Mouse (Mus musculus): Measurements from ENCODE around the gene Slc22a4. TPM values are rescaled to one million over a fixed set of nuclear protein-coding genes. Genes with fewer than 3 reads are reported as not detected.
"Not testable (repeated sequence)": the region's sequence is repeated elsewhere in the genome, so short reads cannot be mapped to it uniquely, and the experiment has no call there.

Gene Slc22a4
- polyA plus RNA-seq, 1 experiment from 2014 or later: 0.26 TPM

GRCm38 (mm10) chr11:53954653-53955052 is 73.2 kb downstream of the Slc22a4 start:
- no peak for ATAC-seq (ENCODE audit: insufficient number of reproducible peaks, insufficient read depth, low FRiP score, low read depth)
- H3K36me3 ChIP-seq (ENCODE audit: control insufficient read depth, insufficient read depth, low read length): no peaks in the 10 kb centered on the region
- H3K4me3 ChIP-seq (ENCODE audit: control insufficient read depth in 1 of 2, insufficient read depth in 1 of 2, low read depth in 1 of 2, low read length in 2 of 2): no peak overlapping the region
- WGBS: 30% methylated on average over 3 of the region's 3 CpGs
- H3K4me1 ChIP-seq (ENCODE audit: control insufficient read depth in 2 of 2, insufficient read depth in 2 of 2, low read length in 2 of 2): peaks cover 2% of the 10 kb centered on the region in 2 experiments; a peak in 2 of 4 replicates
- no peak overlapping the region for H3K4me2 ChIP-seq (ENCODE audit: low read length)
- no peaks in the 10 kb centered on the region for H3K9me3 ChIP-seq (ENCODE audit: control insufficient read depth, low read length)
- no peak overlapping the region for H3K9ac ChIP-seq (ENCODE audit: low read length)
- no peaks in the 10 kb centered on the region for H3K27me3 ChIP-seq (ENCODE audit: control insufficient read depth, insufficient read depth, low read length)
- no peak overlapping the region for H3K27ac ChIP-seq (replicated peaks in 1 of 2; ENCODE audit: control insufficient read depth in 1 of 2, insufficient read depth in 1 of 2, low read depth in 2 of 2, low read length in 2 of 2)

GRCm38 (mm10) chr11:53950133-53950532 is 77.8 kb downstream of the Slc22a4 start:
- not testable (repeated sequence) for H3K36me3 ChIP-seq (ENCODE audit: control insufficient read depth, insufficient read depth, low read length); H3K9ac ChIP-seq (ENCODE audit: low read length); H3K27me3 ChIP-seq (ENCODE audit: control insufficient read depth, insufficient read depth, low read length); H3K4me2 ChIP-seq (ENCODE audit: low read length); H3K9me3 ChIP-seq (ENCODE audit: control insufficient read depth, low read length); H3K4me3 ChIP-seq (ENCODE audit: control insufficient read depth in 1 of 2, insufficient read depth in 1 of 2, low read depth in 1 of 2, low read length in 2 of 2); H3K27ac ChIP-seq (replicated peaks in 1 of 2; ENCODE audit: control insufficient read depth in 1 of 2, insufficient read depth in 1 of 2, low read depth in 2 of 2, low read length in 2 of 2); H3K4me1 ChIP-seq (ENCODE audit: control insufficient read depth in 2 of 2, insufficient read depth in 2 of 2, low read length in 2 of 2)
- WGBS: no CpG with 5 or more reads among the region's 3 CpGs
- 0 out of 2 replicates have a peak, but pooled peaks have one; percentile 47 for ATAC-seq (ENCODE audit: insufficient number of reproducible peaks, insufficient read depth, low FRiP score, low read depth)

Other genes with a start within 250 kb of the Slc22a4 start
- 0.30 and 1.0 TPM in 2 replicates for gene Gm12216, start 168.8 kb downstream of the Slc22a4 start, polyA plus RNA-seq (2014; fragmentation: Nextera tagmentation; extraction: Ambion mirVana)
- 8.4 and 9.1 TPM in 2 replicates for gene Slc22a5, start 136.4 kb downstream of the Slc22a4 start, polyA plus RNA-seq (2014; fragmentation: Nextera tagmentation; extraction: Ambion mirVana)
- gene Slc22a21, start 47.8 kb downstream of the Slc22a4 start, polyA plus RNA-seq (2014; fragmentation: Nextera tagmentation; extraction: Ambion mirVana): 2.6 and 2.9 TPM in 2 replicates
- gene Pdlim4, start 40.9 kb upstream of the Slc22a4 start, polyA plus RNA-seq (2014; fragmentation: Nextera tagmentation; extraction: Ambion mirVana): 11.5 and 14.6 TPM in 2 replicates
- 40.3 and 40.6 TPM in 2 replicates for gene P4ha2, start 72.0 kb upstream of the Slc22a4 start, polyA plus RNA-seq (2014; fragmentation: Nextera tagmentation; extraction: Ambion mirVana)
- gene Csf2, start 221.6 kb upstream of the Slc22a4 start, polyA plus RNA-seq (2014; fragmentation: Nextera tagmentation; extraction: Ambion mirVana): not detected in 2 replicates
- gene Il3, start 239.2 kb upstream of the Slc22a4 start, polyA plus RNA-seq (2014; fragmentation: Nextera tagmentation; extraction: Ambion mirVana): not detected in 2 replicates